Mouse (Mus musculus): ENCODE measurements around the gene Hmgcl. TPM values are rescaled to one million over a fixed set of nuclear protein-coding genes. Genes with fewer than 3 reads are reported as not detected.
"Not testable (repeated sequence)": the region's sequence is repeated elsewhere in the genome, so short reads cannot be mapped to it uniquely, and the experiment has no call there.

Hmgcl gene
- polyA plus RNA-seq, 1 experiment from 2014 or later, result 89.8 TPM

DNA sequence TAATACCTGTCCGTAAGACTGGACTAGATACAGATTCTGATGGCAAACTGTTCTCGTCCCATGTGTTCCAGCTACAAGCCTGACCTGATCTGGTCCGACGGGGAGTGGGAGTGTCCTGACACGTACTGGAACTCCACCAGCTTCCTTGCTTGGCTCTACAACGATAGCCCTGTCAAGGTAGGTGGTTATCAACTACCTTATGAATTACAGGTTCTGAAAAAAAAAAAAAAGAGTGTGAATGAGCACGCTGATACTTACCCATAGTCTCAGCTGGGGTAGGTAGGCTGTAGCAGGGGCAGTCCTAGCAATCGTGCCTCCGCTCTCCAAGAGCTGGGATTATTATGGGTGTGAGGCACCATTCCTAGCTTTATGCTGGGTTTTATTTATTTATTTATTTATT, 16.4 kb upstream of the Hmgcl start:
- Histone ChIP-seq H3K9me3 (no peaks in the 10 kb centered on the region), H3K27me3 (no peaks in the 10 kb centered on the region), H3K4me3 (no peak overlapping the region), H3K36me3 (peaks cover 55% of the 10 kb centered on the region), H3K27ac (no peak overlapping the region), H3K4me2 (replicated peaks) (no peak overlapping the region), H3K4me1 (no peaks in the 10 kb centered on the region), H3K9ac (no peak overlapping the region)
- 91% methylated on average over 9 of the region's 9 CpGs for WGBS
- ATAC-seq (ENCODE audit: low FRiP score, low read depth), result no peak

- WGBS, result 88% methylated on average over 8 of the region's 8 CpGs
- Histone ChIP-seq H3K9me3 (no peaks in the 10 kb centered on the region), H3K4me3 (no peak overlapping the region), H3K27me3 (no peaks in the 10 kb centered on the region), H3K36me3 (peaks cover 52% of the 10 kb centered on the region), H3K9ac (no peak overlapping the region), H3K4me2 (replicated peaks) (no peak overlapping the region), H3K4me1 (no peaks in the 10 kb centered on the region), H3K27ac (no peak overlapping the region)
- ATAC-seq (ENCODE audit: low FRiP score, low read depth), result no peak
Observed at GRCm38 (mm10) chr4:135930239-135930638, 16.0 kb upstream of the Hmgcl start.

DNA sequence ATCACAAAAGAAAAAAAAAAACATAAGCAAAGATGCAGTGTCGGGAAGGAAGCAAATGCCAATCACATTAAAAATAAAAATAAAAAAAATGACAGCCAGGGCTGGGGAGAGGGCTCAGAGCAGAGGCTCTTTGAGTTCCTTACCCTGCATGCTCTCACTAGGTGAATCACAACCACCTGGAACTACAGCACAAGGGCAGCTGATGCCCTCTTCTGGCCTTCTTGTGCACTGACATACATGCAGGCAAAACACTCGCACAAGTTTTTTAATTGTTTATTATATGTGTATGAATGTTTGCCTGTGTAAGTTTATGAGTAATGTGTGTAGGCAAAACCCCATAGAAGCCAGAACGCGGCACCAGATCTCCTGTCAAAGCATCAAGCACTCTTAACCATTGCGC, 14.4 kb upstream of the Hmgcl start:
- no peak overlapping the region for H3K27ac ChIP-seq
- H3K4me2 ChIP-seq (replicated peaks), result no peak overlapping the region
- no peaks in the 10 kb centered on the region for H3K4me1 ChIP-seq
- ATAC-seq (ENCODE audit: low FRiP score, low read depth), result no peak
- peaks cover 46% of the 10 kb centered on the region for H3K36me3 ChIP-seq
- no peaks in the 10 kb centered on the region for H3K9me3 ChIP-seq
- 62% methylated on average over 5 of the region's 5 CpGs for WGBS
- no peaks in the 10 kb centered on the region for H3K27me3 ChIP-seq
- H3K4me3 ChIP-seq, result no peak overlapping the region
- no peak overlapping the region for H3K9ac ChIP-seq

GRCm38 (mm10) chr4:135934708-135935500, 11.3 kb upstream of the Hmgcl start:
- Histone ChIP-seq H3K36me3 (peaks cover 57% of the 10 kb centered on the region), H3K4me2 (replicated peaks) (no peak overlapping the region), H3K4me3 (no peak overlapping the region), H3K4me1 (no peaks in the 10 kb centered on the region), H3K27me3 (no peaks in the 10 kb centered on the region), H3K9me3 (no peaks in the 10 kb centered on the region), H3K27ac (no peak overlapping the region), H3K9ac (no peak overlapping the region)
- no peak for ATAC-seq (ENCODE audit: low FRiP score, low read depth)
- whole genome bisulfite sequencing, result 75% methylated on average over 12 of the region's 12 CpGs

GRCm38 (mm10) chr4:135935502-135935901, 10.7 kb upstream of the Hmgcl start:
- no peak overlapping the region for H3K27ac ChIP-seq
- 76% methylated on average over 5 of the region's 5 CpGs for WGBS

GRCm38 (mm10) chr4:135938858-135939257, 7.4 kb upstream of the Hmgcl start:
- WGBS, result 70% methylated on average over 7 of the region's 7 CpGs
- Histone ChIP-seq H3K4me2 (replicated peaks) (no peak overlapping the region), H3K27me3 (no peaks in the 10 kb centered on the region), H3K4me1 (no peaks in the 10 kb centered on the region), H3K27ac (no peak overlapping the region), H3K9me3 (no peaks in the 10 kb centered on the region), H3K9ac (no peak overlapping the region), H3K36me3 (peaks cover 53% of the 10 kb centered on the region), H3K4me3 (no peak overlapping the region)
- ATAC-seq (ENCODE audit: low FRiP score, low read depth), result no peak

More at GRCm38 (mm10) chr4:135935502-135935901, 10.7 kb upstream of the Hmgcl start:
- Histone ChIP-seq H3K4me3 (no peak overlapping the region), H3K27me3 (no peaks in the 10 kb centered on the region), H3K9me3 (no peaks in the 10 kb centered on the region), H3K4me1 (no peaks in the 10 kb centered on the region), H3K4me2 (replicated peaks) (no peak overlapping the region), H3K36me3 (peaks cover 60% of the 10 kb centered on the region), H3K9ac (no peak overlapping the region)
- ATAC-seq (ENCODE audit: low FRiP score, low read depth), result no peak

- not testable (repeated sequence) for H3K9ac ChIP-seq; H3K4me3 ChIP-seq; H3K9me3 ChIP-seq; H3K27me3 ChIP-seq; H3K27ac ChIP-seq; H3K4me2 ChIP-seq (replicated peaks); ATAC-seq (ENCODE audit: low FRiP score, low read depth); H3K4me1 ChIP-seq
- peaks cover 41% of the 10 kb centered on the region for H3K36me3 ChIP-seq
- 88% methylated on average over 8 of the region's 8 CpGs for WGBS
Observed at GRCm38 (mm10) chr4:135941026-135941425, 5.2 kb upstream of the Hmgcl start.

DNA sequence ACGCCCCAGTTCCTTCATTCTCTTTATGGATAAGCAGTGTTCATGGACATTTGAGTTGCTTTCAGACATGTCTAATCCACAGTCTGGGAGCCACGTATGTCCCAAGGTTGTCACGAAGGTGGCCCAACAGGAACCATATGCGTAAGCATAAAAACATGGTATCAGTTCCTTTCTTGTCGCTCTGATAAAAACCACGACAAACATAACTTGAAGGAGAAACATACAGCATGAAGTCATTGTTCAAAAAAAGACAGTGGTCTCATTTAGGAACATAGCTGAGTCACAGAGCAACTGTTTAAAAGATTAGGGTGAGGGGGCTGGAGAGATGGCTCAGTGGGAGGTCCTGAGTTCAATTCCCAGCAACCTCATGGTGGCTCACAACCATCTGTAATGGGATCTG, 4.1 kb upstream of the Hmgcl start:
- no peaks in the 10 kb centered on the region for H3K27me3 ChIP-seq
- 94% methylated on average over 6 of the region's 6 CpGs for WGBS
- peaks cover 38% of the 10 kb centered on the region for H3K36me3 ChIP-seq
- no peak for ATAC-seq (ENCODE audit: low FRiP score, low read depth)
- no peak overlapping the region for H3K4me3 ChIP-seq
- no peaks in the 10 kb centered on the region for H3K9me3 ChIP-seq
- peaks cover 8% of the 10 kb centered on the region; the same call in 1 of the 2 replicates for H3K4me1 ChIP-seq
- no peak overlapping the region for H3K4me2 ChIP-seq (replicated peaks)
- no peak overlapping the region for H3K9ac ChIP-seq
- H3K27ac ChIP-seq, result no peak overlapping the region

GRCm38 (mm10) chr4:135943389-135943788, 2.9 kb upstream of the Hmgcl start:
- peaks cover 18% of the 10 kb centered on the region; the same call in 1 of the 2 replicates for H3K4me1 ChIP-seq
- no peak overlapping the region for H3K4me2 ChIP-seq (replicated peaks)
- peaks cover 31% of the 10 kb centered on the region for H3K36me3 ChIP-seq
- H3K4me3 ChIP-seq, result no peak overlapping the region
- ATAC-seq (ENCODE audit: low FRiP score, low read depth), result no peak
- H3K27ac ChIP-seq, result no peak overlapping the region
- 0 out of 2 replicates have a peak overlapping the region, but pooled peaks have one; percentile 13 for H3K9ac ChIP-seq
- H3K27me3 ChIP-seq, result no peaks in the 10 kb centered on the region
- 53% methylated on average over 4 of the region's 4 CpGs for WGBS
- no peaks in the 10 kb centered on the region for H3K9me3 ChIP-seq

DNA sequence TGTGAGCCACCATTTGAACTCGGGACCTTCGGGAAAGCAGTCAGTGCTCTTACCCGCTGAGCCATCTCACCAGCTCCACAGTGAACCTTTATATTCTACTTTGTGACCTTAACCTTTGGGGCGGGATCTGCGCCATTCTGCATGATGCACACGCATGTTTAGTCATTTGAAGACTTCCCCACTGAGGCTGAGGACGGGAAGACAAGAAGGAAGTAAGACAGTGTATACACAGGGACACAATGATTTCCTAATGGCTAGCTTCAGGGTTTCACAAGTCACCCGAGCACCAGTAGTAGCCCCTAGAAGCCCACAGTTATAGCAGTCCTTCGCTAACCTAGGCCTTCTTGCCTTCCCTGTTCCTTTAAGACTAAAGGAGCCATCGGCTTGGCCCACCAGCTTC, 542 bp upstream of the Hmgcl start:
- H3K4me3 ChIP-seq, result peak overlapping the region; percentile 91
- peaks cover 13% of the 10 kb centered on the region for H3K36me3 ChIP-seq
- WGBS, result 74% methylated on average over 10 of the region's 10 CpGs
- no peak overlapping the region for H3K27ac ChIP-seq
- peaks cover 18% of the 10 kb centered on the region; the same call in 1 of the 2 replicates for H3K4me1 ChIP-seq
- H3K9me3 ChIP-seq, result no peaks in the 10 kb centered on the region
- peak overlapping the region; percentile 91; the same call in 1 of the 2 replicates for H3K9ac ChIP-seq
- peak overlapping the region; percentile 87 for H3K4me2 ChIP-seq (replicated peaks)
- H3K27me3 ChIP-seq, result no peaks in the 10 kb centered on the region
- ATAC-seq (ENCODE audit: low FRiP score, low read depth), result 0 out of 2 replicates have a peak, but pooled peaks have one; percentile 3

- Histone ChIP-seq H3K9me3 (0 out of 2 replicates have a peak, but pooled peaks cover 3% of the 10 kb centered on the region), H3K4me2 (replicated peaks) (peak overlapping the region; percentile 87), H3K36me3 (peaks cover 13% of the 10 kb centered on the region), H3K4me3 (peak overlapping the region; percentile 91), H3K4me1 (peaks cover 18% of the 10 kb centered on the region; the same call in 1 of the 2 replicates), H3K27me3 (no peaks in the 10 kb centered on the region), H3K27ac (peak overlapping the region; percentile 22; the same call in 1 of the 2 replicates), H3K9ac (peak overlapping the region; percentile 91)
- 2% methylated on average over 28 of the region's 28 CpGs for WGBS
- ATAC-seq (ENCODE audit: low FRiP score, low read depth), result peak; percentile 29; the same call in 1 of the 2 replicates
Observed at GRCm38 (mm10) chr4:135946659-135947301, 532 bp downstream of the Hmgcl start.

GRCm38 (mm10) chr4:135948142-135948541, 1.9 kb downstream of the Hmgcl start:
- Histone ChIP-seq H3K27ac (no peak overlapping the region), H3K9ac (no peak overlapping the region), H3K4me1 (peaks cover 18% of the 10 kb centered on the region; the same call in 1 of the 2 replicates), H3K4me3 (0 out of 2 replicates have a peak overlapping the region, but pooled peaks have one; percentile 7), H3K4me2 (replicated peaks) (peak overlapping the region; percentile 7; the same call in 1 of the 2 replicates), H3K9me3 (0 out of 2 replicates have a peak, but pooled peaks cover 3% of the 10 kb centered on the region), H3K36me3 (peaks cover 22% of the 10 kb centered on the region), H3K27me3 (no peaks in the 10 kb centered on the region)
- 94% methylated on average over 8 of the region's 8 CpGs for WGBS
- ATAC-seq (ENCODE audit: low FRiP score, low read depth), result no peak

Data from limb, embryonic 13.5 days (tissue).